ENCODE assay signal across 17 mouse cellular contexts in the genomic region with DNA sequence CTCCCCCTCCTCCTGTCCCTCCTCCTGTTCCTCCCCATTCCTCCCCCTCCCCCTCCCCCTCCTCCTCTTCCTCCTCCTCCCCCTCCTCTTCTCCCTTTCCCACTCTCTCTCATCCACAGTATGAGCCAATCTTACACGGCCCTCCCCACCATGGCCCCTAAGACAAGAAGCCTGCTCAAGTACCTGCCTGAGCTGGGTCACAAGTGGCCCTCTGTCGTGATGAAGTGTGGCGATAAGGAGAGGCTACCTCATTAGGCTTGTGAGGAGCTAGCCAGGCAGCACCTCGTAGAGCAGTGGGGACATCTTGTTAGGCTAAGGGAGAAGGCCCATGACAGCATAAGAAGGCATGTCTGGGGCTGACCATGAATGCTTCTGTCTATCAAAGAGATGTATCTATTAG. TPM values are rescaled to one million over a fixed set of nuclear protein-coding genes. Genes with fewer than 3 reads are reported as not detected.
DNase-seq lines count a peak whose midpoint lies in the region; ATAC-seq and TF ChIP-seq lines count a peak whose summit lies in the region.
"Had no signal": no experiment of that assay in that cellular context is flagged by ENCODE, and none has a peak within 500 bp of the region (broad histone marks: within the 10 kb centered on the region; RNA-seq: fewer than 3 reads in every experiment).

No protein-coding gene starts in this region.

- H3K4me2 ChIP-seq in hindbrain, embryonic 15.5 days = no peak overlapping the region
- no peak overlapping the region for H3K4me2 ChIP-seq in hindbrain, embryonic 13.5 days
- no peak overlapping the region for H3K4me2 ChIP-seq in lung, embryonic 14.5 days
- H3K4me2 ChIP-seq: liver, embryonic 15.5 days had no signal

- peak; percentile 49 for DNase-seq in lung, embryonic 14.5 days
- peak; percentile 39 to 74 for DNase-seq in lung, postnatal 4 days
- no peak for DNase-seq in cerebellum, postnatal 10 days
- DNase-seq in cerebellum, adult 11-12 months = no peak
- DNase-seq: adrenal gland, adult 8-10 months; cerebellum, postnatal 25 days; gastrocnemius, postnatal 36 days; heart, postnatal 10 days; kidney, adult 18-20 months; kidney, postnatal 14 days; right cerebral cortex, postnatal 4 days; thymus, postnatal 25 days had no signal

- TF ChIP-seq CTCF in cortical plate, adult 2 months (IDR thresholded peaks at IDR 0.05; ENCODE audit: extremely low read depth, insufficient read depth, low read length) = no peak
- no peak for TF ChIP-seq CTCF in lung, embryonic 14.5 days (IDR thresholded peaks at IDR 0.05; ENCODE audit: low read depth)

- H3K27ac ChIP-seq in hindbrain, embryonic 15.5 days (replicated peaks) = peak overlapping the region; percentile 78
- H3K27ac ChIP-seq in hindbrain, embryonic 13.5 days = no peak overlapping the region
- peak overlapping the region; percentile 1; the same call in 1 of the 2 replicates for H3K27ac ChIP-seq in cortical plate, adult 2 months (ENCODE audit: insufficient read depth, low read length)
- no peak overlapping the region; the same call in 1 of the 2 replicates for H3K27ac ChIP-seq in lung, embryonic 14.5 days (ENCODE audit: low read depth)
- H3K27ac ChIP-seq: heart, embryonic 10.5 days; liver, embryonic 15.5 days had no signal

- H3K4me1 ChIP-seq in hindbrain, embryonic 15.5 days (replicated peaks) = peaks cover 16% of the 10 kb centered on the region
- H3K4me1 ChIP-seq in hindbrain, embryonic 13.5 days (replicated peaks) = peaks cover 17% of the 10 kb centered on the region
- H3K4me1 ChIP-seq in cortical plate, adult 2 months (ENCODE audit: control insufficient read depth, insufficient read depth, low read length) = peaks cover 2% of the 10 kb centered on the region; the same call in 1 of the 2 replicates
- peaks cover 3% of the 10 kb centered on the region; the same call in 1 of the 2 replicates for H3K4me1 ChIP-seq in lung, embryonic 14.5 days (ENCODE audit: insufficient read depth)
- H3K4me1 ChIP-seq: liver, embryonic 15.5 days had no signal

- no peaks in the 10 kb centered on the region for H3K9me3 ChIP-seq in hindbrain, embryonic 15.5 days
- no peaks in the 10 kb centered on the region for H3K9me3 ChIP-seq in hindbrain, embryonic 13.5 days
- no peaks in the 10 kb centered on the region for H3K9me3 ChIP-seq in lung, embryonic 14.5 days (ENCODE audit: low read depth, low read length)
- H3K9me3 ChIP-seq: heart, embryonic 10.5 days; liver, embryonic 15.5 days had no signal

- WGBS in hindbrain, embryonic 15.5 days = 79% methylated on average over 4 of the region's 4 CpGs
- 76% methylated on average over 4 of the region's 4 CpGs for WGBS in hindbrain, embryonic 13.5 days
- WGBS in lung, embryonic 14.5 days = 32% methylated on average over 4 of the region's 4 CpGs

- no peaks in the 10 kb centered on the region for H3K36me3 ChIP-seq in hindbrain, embryonic 15.5 days
- no peaks in the 10 kb centered on the region for H3K36me3 ChIP-seq in hindbrain, embryonic 13.5 days
- H3K36me3 ChIP-seq in lung, embryonic 14.5 days (ENCODE audit: insufficient read depth) = no peaks in the 10 kb centered on the region
- H3K36me3 ChIP-seq: heart, embryonic 10.5 days; liver, embryonic 15.5 days had no signal

- H3K27me3 ChIP-seq in hindbrain, embryonic 15.5 days = no peaks in the 10 kb centered on the region
- no peaks in the 10 kb centered on the region for H3K27me3 ChIP-seq in hindbrain, embryonic 13.5 days
- no peaks in the 10 kb centered on the region for H3K27me3 ChIP-seq in lung, embryonic 14.5 days (ENCODE audit: insufficient read depth, low read length)

- no peak overlapping the region for H3K9ac ChIP-seq in hindbrain, embryonic 15.5 days
- no peak overlapping the region for H3K9ac ChIP-seq in hindbrain, embryonic 13.5 days
- H3K9ac ChIP-seq in lung, embryonic 14.5 days = no peak overlapping the region
- H3K9ac ChIP-seq: liver, embryonic 15.5 days had no signal

- peak; percentile 25; the same call in 1 of the 2 replicates for ATAC-seq in hindbrain, embryonic 15.5 days (ENCODE audit: low FRiP score, low read depth)
- no peak for ATAC-seq in hindbrain, embryonic 13.5 days (ENCODE audit: low FRiP score)
- peak; percentile 35; the same call in 1 of the 2 replicates for ATAC-seq in lung, embryonic 14.5 days (ENCODE audit: insufficient read depth)

- TF ChIP-seq POLR2A in cortical plate, adult 2 months (IDR thresholded peaks at IDR 0.05; ENCODE audit: extremely low read depth, insufficient read depth, low read length) = no peak

- H3K4me3 ChIP-seq in hindbrain, embryonic 15.5 days = no peak overlapping the region
- H3K4me3 ChIP-seq in hindbrain, embryonic 13.5 days = no peak overlapping the region
- H3K4me3 ChIP-seq in cortical plate, adult 2 months (ENCODE audit: insufficient read depth, low read length) = no peak overlapping the region
- no peak overlapping the region for H3K4me3 ChIP-seq in lung, embryonic 14.5 days (ENCODE audit: low read depth, low read length)
- H3K4me3 ChIP-seq: heart, embryonic 10.5 days; liver, embryonic 15.5 days had no signal

RNA-seq across cellular contexts. Expression of a gene that starts 20.5 kb away (rescaled TPM):
- 21.6 and 23.9 TPM in 2 replicates for polyA plus RNA-seq in hindbrain, embryonic 15.5 days (2015; fragmentation: Nextera tagmentation; extraction: Ambion mirVana)
- polyA plus RNA-seq in hindbrain, embryonic 13.5 days (2015; fragmentation: Nextera tagmentation; extraction: Ambion mirVana) = 27.5 and 28.3 TPM in 2 replicates
- 34.3 and 36.3 TPM in 2 replicates for polyA plus RNA-seq in cortical plate, adult 2 months (2012; rRNA removed)
- 23.0 and 25.0 TPM in 2 replicates for polyA plus RNA-seq in lung, embryonic 14.5 days (2014; fragmentation: Nextera tagmentation; extraction: Ambion mirVana)

RNA-seq across cellular contexts. Expression of a gene that starts 56.3 kb away (rescaled TPM):
- 108 and 125 TPM in 2 replicates for polyA plus RNA-seq in hindbrain, embryonic 15.5 days (2015; fragmentation: Nextera tagmentation; extraction: Ambion mirVana)
- 87.0 and 90.0 TPM in 2 replicates for polyA plus RNA-seq in hindbrain, embryonic 13.5 days (2015; fragmentation: Nextera tagmentation; extraction: Ambion mirVana)
- 196 and 211 TPM in 2 replicates for polyA plus RNA-seq in cortical plate, adult 2 months (2012; rRNA removed)
- polyA plus RNA-seq in lung, embryonic 14.5 days (2014; fragmentation: Nextera tagmentation; extraction: Ambion mirVana) = 0.22 and 0.42 TPM in 2 replicates

Comparison
In these comparisons a context has a peak if more than half of its experiments do, and no peak if none do; other contexts are left out.
1. H3K27ac ChIP-seq: peak in hindbrain, embryonic 15.5 days (single experiment) and cortical plate, adult 2 months (single experiment); none in hindbrain, embryonic 13.5 days (single experiment) and lung, embryonic 14.5 days (single experiment).
2. DNase-seq: peak in lung, embryonic 14.5 days (single experiment) and lung, postnatal 4 days (2 of 2); none in cerebellum, postnatal 10 days (0 of 2) and cerebellum, adult 11-12 months (single experiment).
3. RNA of a gene that starts 56.3 kb away (polyA plus RNA-seq): 196 to 211 TPM in cortical plate, adult 2 months, 108 to 125 TPM in hindbrain, embryonic 15.5 days and 87.0 to 90.0 TPM in hindbrain, embryonic 13.5 days; 0.22 to 0.42 TPM in lung, embryonic 14.5 days; every median in the first group is over 10 times any median in the second.